Mouse (Mus musculus) 416B (cell line): ENCODE results near the gene Gm45808.
"Not testable (repeated sequence)": the region's sequence is repeated elsewhere in the genome, so short reads cannot be mapped to it uniquely, and the experiment has no call there.

Experiments used
- DNase-seq: peaks from one replicate; pipeline ENCODE4 v3.0.0; 2011; ENCODE audit warnings: low read depth

Gene Gm45808

DNA sequence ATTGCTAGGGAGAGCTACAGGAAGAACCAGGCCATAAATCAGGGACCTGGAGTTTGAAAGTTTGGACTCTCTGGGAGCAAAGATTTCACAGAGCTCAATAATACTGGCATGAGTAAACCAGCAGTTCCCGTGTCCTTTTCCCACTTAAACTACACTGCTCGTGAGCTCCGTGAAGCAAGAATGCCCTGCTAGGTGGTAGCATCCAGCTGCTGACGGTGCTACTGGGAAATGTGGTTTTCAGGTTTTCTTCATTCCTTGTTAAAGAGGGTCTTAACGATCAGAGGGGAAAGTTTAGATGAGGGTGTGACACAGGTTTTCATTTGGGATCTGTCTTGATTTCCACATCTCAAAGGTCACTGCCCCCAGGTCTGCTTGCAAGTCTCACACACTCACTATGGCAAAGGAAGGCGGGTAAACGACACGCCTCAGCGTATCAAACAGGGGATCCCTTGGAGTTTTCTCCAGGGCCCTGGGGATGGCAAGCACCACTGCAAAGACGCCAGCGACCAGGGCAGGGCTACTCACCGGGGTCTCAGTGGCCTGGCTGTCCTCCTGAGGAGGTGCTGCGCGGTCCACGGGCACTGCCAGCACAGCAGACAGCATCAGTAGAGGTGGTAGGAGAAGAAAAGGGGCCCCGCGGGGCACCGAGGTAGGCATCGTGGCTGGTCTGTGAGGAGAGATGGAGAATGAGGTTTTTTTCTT is 22.7 kb upstream of the Gm45808 start:
- peak; percentile 44 for DNase-seq

DNA sequence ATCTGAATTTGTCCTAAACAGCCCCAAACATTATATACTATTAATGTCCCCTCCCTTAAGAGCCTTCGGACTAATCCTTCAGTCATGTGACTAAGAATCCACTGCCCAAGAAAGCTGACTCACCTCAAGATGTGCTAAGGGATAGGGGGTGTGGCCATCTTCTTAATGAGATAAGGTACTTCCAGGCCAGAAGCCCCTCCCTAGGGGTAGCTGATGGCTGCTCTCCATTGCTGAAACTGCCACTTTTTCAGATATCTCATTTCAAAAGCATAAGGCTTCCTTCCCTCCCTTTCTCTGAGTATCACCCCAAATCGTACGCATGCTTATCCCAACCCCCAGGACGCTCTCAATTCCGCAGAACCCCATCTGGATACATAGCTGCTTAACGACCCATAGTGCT is 21.9 kb upstream of the Gm45808 start:
- peak; percentile 91 for DNase-seq

DNA sequence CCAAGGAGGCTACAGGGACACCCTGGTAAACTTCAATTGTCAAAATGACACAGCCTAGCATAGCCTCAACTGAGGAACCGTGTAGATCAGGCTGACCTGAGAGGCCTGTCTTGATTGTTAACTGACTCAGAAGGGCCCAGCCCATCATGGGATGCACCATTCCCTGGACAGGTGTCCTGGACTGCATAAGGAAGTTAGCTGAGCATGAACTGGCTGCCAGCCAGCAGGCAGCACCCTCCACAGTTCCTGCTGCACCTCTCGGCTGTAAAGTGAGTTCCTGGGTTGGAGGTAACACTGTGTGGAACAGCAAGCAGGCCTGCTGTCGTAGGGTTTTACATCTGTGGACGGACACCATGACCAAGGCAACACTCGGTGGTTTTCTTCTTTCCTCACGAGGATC is 21.0 kb upstream of the Gm45808 start:
- DNase-seq: no peak

DNA sequence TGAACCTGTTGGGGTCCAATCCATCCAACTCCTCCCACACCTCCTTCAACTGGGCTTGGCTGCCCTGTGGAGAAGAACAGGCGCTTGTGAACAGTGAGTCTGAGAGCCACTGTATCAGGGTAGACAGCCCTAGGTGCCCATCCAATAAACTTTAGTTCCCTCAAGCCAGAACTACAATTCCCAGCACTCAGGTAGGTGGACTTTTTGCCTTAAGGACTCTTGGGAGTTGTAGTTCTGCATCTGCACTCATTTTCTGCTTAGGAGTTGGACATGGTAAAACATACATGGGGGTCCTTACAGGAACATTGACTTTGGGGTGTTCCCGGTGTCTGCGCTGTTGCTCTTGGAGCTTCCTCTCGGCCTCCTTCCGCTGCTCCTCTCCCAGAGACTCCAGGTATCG is 11.8 kb upstream of the Gm45808 start:
- no peak for DNase-seq

DNA sequence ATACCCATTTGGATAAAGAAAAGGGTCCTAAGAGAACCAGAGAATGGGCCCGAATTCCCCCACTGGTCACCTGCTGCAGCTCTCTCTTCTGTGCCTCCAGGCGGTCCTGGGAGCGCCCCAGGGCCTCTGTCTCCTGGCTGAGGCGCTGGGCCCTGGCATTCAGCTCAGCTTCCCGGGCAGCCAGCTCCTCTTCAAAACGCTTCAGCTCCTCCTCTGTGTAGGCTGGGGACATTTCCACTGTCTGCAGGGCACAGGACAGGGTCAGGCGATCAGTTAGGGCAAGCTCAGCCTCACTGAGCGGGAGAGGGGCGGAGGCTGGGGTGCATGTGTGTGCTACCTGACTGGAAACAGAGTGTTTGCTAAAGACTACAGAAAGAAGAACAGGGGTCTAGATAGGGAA is 7.9 kb upstream of the Gm45808 start:
- DNase-seq: no peak

DNA sequence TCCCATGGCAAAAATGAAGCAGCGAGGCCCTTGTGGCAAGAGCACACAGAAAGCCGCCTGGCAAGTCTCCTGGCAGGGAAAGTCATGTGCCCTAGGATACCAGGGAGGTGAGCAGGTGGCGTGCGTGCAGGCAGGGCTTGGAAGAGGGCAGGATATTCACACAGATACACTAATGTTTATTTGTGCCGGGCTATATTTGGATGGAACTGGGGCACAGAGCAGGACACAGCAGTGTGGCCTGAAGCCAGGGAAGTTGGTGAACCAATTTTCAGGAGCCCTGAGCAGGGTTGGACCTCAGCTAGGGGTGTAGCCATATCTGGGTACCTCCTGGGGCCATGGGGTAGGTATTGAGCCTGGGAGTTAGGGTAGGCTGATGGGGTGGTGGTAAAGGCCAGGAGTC is 6.3 kb upstream of the Gm45808 start:
- DNase-seq: no peak

DNA sequence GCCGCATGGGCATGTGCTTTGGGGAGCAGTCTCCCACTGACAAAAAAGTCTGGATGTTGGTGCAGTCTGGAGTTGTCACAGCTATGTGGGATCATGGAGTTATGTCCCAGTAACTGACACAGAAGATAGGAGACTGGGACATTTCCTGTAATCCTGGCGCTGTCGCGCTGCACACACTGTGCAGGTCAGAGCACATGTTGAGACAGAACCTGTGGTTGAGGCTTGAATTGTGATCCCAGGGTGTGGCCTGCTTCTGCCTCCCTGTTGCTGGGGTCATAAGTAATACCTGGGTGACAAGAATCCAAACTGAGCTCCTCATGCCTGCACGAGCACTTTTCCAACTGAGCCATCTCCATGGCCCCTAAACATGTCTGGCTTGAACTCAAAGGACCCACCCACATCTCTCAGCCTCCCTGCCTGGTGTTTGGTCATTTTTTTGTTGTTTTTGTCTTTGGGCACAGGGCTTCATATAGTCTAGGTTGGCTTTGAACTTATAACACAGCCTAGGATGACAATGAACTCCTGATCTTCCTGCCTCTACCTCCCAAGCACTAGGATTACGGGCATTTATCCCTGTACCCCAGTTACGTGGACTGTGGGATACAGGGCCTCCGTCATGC is 5.7 kb upstream of the Gm45808 start:
- DNase-seq: no peak

DNA sequence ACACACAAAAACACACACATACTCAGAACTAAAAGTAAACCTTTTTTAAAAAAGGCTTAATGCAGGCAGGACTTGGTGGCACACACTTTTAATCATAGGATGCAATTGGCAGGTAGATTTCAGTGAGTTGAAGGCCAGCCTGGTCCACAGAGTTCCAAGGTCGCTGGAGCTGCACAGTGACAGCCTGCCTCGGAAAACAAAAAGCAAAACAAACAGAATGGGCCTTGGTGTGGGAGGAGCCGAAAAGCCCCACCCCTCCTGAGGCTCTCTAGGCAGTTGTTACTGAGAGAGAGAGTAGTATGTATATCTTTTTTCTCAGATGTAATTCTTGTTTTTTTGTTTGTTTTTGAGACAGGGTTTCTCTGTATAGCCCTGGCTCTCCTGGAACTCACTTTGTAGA is 4.7 kb upstream of the Gm45808 start:
- peak; percentile 54 for DNase-seq

DNA sequence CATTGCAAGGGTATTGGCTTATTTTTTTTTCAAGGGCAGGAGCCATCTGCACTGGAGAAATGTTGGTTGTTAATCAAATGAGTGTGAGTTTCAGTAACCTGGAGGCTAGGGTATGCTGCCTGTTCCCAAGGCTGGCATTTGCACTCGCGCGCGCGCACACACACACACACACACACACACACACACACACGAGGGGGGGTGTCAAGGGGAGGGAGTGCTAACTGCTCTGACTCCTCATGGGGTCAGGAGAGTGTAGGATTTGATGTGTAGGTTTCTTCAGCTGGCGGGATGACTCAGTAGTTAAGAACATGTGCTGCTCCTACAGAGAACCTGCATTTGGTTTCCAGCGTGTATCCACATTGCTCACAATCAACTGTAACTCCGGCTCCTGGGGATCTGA is 4.2 kb upstream of the Gm45808 start:
- peak; percentile 85 for DNase-seq

DNA sequence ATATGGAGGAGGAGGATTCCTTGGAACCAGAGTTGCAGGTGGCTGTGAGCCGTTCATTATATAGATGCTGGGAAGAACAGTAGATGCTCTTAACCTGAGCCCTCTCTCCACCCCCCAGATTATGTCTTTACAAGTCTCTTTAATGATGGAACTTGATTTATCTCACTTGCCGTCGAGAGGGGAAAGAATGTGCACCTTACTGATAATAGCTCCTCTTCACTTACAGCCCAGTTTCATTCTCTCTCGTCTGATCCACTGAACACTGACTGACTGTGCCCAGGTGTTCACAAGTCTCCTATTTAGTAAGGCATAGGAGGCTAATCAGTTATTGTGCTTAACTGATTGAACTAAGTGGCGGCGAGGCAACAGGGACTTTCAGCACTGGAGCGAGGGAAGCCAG is 3.0 kb upstream of the Gm45808 start:
- DNase-seq: no peak

DNA sequence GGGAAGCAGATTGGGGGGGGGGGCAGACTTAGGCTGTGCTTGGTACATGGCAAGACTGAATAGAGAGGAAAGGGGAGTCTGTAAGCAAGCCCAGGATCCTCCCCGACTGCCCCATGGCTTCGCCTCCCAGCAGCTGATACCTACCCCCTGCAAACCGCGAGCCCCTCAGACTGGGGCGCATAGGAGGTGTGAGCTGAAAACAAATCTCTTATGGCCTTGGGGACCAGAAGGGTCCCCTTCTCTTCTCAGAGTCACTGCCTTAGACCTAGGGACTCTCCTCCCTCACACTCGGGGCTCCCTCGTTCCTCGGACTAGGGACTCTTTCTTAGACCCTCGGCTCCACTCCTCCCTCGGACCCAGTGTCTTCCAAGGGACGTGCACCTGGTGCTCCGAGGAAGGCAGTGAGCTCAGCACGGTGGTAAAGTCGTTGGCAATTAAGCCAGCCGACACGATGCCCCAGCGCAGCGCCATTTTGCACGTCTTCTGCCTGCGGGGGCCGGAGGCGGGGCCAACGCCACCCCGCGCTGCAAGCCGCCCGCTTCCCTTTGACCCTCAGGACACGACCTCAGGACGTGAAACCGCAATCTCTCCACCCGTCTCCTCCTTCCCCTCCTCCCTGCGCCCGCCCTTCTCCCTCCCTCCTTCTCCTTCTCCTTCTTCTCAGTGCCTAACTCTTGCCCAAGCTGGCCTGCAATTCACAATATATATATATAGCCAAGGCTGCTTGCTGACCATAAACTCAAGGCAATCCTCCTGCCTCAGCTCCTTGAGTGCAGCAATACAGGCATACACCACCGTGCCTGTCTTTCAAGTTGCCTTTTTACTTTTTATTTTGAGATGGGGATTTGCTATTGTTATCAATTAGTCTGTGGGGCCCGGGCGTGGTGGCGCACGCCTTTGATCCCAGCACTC is 1.9 kb upstream of the Gm45808 start, which contains the start of gene Dhdh:
Dhdh (minus strand) TSS at position 513 of the 912 bp plus-strand sequence.
- DNase-seq: no peak

DNA sequence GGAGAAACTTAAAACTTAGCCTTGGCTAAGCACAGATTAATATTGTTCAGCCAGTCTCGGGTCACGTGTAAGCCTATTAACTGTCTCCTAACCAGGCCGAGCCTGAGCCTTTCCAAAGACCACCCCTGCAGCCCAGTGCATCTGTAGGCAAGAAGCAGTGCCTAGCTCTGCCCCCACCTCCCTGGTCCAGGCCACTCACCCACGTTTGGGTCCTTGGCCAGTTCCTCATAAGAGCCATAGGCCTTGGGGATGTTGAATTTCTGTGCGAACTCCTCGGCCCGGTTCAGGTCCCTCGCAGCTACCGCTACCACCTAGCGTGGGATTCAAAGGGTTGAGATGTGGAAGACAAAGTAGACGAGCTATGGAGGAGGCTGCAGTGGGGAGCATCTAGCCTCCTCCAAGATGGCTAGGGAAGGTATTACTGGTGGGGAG is 1.3 kb upstream of the Gm45808 start:
- no peak for DNase-seq

DNA sequence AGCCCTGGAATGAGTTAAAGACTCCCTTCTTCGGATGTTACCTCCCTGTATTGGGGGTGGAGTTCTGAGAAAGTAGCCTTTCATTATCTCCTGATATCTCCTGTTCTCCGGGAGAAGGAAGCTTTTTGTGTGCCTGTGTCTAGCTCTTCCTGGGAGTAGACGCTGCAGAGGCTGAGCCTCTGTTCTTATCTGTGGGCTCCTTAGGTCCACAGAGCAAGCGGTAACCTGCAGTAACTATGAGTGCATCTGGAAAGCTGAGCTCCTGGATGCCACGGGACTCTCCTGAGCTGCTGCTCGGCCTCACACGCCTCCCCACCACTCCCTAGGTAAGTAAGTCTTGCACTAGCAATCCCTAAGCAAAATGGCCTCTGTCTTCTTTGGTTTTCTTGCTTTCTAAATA is 453 bp downstream of the Gm45808 start:
- no peak for DNase-seq

DNA sequence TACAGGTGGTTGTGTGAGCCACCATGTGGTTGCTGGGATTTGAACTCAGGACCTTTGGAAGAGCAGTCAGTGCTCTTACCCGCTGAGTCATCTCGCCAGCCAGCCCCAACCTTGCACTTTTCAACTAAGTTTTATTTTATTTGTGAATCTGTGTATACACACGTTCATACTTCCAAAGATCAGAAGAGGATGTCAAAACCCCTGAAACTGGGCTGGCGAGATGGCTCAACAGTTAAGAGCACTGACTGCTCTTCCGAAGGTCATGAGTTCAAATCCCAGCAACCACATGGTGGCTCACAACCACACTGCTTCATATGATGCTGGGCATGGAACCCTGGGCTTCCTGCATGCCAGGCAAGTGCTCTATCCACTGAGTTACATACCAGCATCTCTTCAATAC is 1.6 kb downstream of the Gm45808 start:
- DNase-seq: not testable (repeated sequence)

DNA sequence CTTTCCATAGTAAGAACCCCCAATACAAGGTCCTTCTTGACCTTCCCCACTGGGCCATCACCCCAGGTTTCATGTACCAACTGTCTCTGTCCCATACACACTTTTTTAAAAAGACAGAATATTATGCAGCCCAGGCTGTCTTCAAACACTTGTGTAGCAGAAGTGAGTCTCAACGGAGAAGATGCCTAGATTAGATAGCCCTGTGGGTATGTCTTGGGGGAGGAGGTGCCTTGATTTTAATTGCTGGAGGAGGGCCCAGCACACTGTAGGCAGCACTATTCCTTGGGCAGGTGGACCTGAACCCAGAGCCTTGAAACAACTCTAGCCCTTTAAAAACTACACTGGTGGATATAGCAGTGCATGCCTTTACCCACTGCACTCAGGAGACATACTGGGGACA is 4.4 kb downstream of the Gm45808 start:
- no peak for DNase-seq

DNA sequence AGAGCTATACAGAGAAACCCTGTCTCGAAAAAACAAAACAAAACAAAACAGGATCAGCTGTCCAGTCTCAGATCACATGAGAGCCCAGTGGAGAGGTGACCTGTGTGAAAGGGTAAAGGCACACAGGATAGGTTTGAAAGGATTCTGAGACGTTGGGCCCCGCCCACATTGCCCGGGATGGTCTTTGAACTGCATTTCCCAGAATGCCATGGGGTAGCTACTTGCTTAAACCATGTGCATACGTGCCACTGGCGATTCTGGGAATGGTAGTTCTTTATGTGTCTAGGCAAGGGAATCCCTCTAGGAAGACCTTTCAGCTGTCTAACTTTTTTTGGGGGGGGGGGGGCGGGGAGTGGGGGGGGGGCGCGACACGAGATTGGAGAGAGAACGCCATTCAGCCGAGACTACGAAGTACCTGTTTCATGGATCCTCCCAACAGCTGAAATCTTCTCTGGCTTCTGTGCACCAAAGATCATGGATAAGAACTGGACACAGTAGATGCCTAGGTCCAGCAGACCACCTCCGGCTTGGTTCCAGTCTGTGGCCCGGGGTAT is 5.2 kb downstream of the Gm45808 start, which contains the start of gene Tulp2:
Tulp2 (plus strand) TSS at position 504 of the 554 bp plus-strand sequence.
- DNase-seq: peak; percentile 79

DNA sequence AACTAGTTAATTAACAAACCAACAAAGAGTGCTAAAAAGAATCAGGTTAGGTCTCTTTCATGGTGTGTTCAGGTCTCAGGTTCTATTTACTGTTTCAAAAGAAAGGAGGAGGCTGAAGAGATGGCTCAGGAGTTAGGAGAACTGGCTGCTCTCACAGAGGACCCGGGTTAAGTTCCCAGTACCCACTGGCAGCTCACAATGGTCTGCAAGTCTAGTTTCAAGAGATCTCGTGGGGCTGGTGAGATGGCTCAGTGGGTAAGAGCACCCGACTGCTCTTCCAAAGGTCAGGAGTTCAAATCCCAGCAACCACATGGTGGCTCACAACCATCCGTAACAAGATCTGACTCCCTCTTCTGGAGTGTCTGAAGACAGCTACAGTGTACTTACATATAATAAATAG is 6.3 kb downstream of the Gm45808 start:
- DNase-seq: not testable (repeated sequence)

DNA sequence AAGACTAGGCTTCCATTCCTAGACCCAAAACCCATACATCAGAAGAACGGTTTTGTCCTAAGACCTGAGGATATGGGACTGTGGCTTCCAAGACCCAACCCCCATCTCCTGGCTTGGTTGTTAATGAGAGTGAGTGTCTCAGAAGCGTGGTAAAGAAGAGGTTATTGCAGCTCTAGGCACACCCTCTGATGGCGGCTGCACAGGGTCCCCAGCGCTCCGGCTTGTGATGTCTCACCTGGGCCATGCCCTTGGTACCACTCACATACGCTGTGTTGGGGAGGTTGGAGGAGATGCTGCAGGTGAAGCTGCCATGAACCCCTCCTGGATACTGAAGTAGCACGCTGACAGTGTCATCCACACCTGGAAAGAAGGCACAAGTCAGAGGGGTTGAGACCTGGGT is 7.8 kb downstream of the Gm45808 start:
- DNase-seq: no peak

DNA sequence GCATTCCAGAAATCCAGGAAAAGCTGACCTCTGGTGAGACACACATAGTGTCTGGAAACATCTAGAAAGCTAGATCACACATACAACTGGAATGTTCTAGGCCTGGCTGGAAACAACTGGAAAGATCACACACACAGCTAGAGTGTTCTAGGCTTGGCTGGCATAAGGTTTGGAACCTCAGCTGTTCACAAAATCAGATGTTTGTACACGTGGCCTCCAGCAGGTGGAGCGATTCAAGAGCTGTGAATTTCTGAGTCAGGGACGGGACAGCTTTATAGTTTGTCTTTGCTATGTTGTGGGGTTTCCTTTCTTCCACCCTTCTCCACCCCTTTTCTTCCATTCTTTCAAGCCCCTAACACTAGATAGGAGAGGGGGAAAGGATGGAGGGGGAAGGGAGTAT is 9.6 kb downstream of the Gm45808 start:
- DNase-seq: peak; percentile 82

DNA sequence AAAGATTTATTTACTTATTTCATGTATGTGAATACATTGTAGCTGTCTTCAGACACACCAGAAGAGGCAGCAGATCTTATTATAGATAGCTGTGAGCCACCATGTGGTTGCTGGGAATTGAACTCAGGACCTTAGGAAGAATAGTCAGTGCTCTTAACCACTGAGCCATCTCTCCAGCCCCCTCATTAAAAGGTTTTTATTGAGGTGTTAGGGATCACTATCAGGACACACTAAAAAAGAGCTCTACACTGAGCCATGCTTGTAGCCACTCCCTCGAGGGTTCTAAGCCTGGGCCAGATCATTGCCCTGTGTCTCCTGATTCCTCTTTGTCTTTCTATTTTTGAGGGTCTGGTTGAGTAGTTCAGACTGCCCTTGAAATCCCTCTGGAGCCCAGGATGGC is 10.2 kb downstream of the Gm45808 start:
- no peak for DNase-seq

DNA sequence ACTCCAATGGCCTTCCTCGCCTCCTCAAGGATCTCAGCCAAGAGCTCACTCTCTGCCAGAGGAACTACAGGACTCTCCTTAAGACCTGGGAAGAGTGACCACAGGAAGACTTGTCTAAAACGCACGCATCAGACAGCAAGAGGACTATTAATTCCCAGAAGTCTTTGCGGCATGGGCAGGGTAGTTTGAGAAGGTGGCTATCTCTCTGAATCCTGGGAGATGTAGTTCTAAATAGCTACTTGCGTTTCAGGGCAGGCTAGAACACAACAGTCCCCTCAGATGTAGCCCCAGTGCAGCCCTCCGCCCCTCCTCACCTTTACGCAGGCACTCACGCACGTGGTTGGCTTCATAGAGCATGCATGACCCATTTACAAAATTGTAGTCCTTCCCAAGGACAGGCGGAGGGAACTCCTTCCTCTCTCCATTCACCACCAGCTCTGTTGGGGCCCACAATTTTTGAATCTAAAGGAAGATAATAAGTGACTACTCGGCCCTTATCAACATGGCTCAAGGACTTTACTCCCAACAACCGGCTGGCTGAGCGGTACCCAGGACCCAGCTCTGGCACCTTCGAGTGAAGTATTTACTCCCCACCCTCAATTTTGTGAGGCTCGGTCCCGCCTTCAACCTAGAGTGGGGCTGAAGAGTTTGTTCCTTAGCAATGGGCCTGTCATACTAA is 11.2 kb downstream of the Gm45808 start:
- peak; percentile 88 for DNase-seq

DNA sequence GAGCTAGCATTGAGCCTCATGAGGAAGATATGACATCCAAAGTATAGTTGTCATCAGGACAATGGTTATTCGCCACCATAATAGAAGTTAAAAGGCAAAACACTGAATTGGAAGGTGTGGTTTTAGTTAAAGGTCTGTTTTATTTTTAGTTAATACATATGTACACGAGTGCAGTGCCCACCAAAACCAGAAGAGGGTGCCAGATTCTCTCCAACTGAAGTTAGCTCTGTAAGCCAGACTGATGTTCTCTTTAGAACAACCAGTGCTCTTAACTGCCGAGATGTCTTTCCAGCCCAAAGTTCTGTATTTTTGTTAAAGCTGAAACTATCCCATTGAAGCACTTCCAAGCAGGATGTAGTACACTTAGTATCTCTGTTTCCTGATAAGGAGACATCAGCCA is 15.7 kb downstream of the Gm45808 start:
- peak; percentile 85 for DNase-seq
